Mouse (Mus musculus) adipocyte (in vitro differentiated cells): ENCODE data around the gene Cdkn2d.
"Not testable (repeated sequence)": the region's sequence is repeated elsewhere in the genome, so short reads cannot be mapped to it uniquely, and the experiment has no call there.

ENCODE experiments used
- DNase-seq: peaks from one replicate; pipeline ENCODE4 v3.0.0-alpha.2; 2016; ENCODE audit warnings: low spot score

Gene Cdkn2d

DNA sequence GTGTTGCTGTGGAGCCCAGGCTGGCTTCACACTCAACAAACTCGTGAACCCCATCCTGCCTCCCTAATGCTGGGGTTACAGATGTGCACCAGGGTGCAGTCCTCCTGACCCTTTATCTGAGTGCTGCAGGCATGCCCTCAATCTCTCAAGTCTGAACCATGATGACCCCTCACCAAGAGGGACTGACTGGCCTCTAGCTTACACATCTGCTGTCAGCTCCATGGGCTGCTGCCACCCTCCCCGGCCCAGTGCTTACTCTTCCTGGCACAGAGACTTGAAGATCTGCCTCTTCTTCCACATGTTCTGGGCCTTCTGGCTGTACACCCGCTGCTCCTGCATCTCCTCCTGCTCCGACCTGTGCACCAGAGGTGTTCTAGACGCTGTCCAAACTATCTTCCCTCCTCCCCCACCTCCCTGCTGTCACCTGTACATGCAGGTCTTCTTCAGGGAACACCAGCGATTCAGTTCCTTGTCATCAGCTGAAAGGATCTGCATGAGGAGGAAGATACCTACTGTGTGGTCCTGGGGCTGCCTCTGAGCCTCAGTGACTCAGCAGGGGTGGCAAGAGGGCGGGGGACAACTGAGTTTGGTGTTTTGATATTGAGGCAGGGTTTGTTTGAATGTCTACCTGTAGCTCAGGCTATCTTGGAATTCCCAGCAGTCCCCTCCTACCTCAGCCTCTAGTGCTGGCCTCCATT is 16.0 kb downstream of the Cdkn2d start:
- DNase-seq: no peak

DNA sequence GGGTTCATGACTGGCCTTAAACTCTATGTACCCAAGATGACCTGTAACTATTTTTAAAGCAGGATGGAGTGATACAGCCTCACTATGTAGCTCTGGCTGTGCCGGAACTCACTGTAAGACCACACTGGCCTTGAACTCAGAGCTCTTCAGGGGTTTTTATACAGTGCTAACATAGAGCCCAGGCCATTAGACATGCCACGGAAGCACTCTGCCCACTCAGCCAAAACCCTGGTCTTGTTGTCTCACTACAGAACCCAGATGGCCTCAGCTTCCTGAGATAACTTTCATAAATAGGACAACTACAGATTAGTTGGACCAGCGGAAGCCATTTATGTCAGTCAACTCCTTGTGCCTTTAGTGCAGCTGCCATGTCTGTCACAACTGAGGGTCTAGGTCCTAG is 16.9 kb downstream of the Cdkn2d start:
- no peak for DNase-seq

DNA sequence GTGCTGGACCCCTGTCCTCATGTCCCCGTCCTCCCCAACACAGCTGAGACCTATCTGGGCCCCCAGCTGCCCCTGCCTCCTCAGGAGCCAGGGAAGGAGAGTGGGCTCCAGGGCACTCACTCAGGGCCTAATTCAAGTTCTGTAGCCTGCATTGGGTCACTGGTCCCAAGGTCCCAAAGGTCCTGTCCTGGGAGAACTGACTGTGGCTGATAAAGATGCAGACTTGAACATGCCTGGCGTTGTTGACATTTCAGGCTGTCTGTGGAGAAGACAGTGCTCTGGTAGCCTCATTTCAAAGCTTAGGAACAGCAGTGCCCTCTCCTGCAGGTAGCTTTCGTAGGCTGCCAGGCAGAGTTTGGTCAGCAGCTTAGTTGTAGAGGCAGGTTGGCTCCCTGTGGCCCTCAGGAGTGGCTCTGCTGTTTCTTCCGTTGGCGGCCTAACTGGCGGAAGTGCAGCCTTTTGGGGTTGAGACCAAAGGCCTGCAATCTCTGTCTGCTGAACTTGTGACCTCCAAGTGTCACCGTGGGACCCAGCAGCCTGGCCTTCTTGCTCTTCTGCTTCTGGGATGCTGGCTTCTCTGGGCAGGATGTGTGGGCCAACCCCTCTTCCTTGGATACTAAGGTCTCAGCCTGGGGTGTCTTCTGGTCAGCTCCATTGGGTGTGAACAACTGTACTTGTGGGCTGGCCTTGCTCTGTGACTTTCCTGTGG is 17.5 kb downstream of the Cdkn2d start:
- no peak for DNase-seq

DNA sequence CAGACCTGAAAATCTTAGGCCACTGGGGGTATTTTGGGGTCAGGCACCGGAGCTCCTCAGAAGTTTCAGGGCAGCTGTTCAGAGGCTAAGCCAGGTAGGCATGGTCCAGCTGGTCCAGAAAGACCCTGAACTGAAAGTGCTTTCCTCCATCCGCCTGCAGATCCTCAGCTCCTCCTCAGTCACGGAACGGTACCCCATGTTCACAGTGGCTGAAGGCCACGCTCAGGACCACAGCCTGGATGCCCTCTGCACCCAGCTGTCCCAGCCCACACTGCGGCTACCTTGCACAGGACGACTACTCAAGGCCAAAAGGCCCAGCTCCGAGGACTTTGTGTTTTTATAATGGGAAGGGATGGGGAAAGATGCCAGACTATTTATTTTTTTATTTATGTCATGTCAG is 18.1 kb downstream of the Cdkn2d start:
- DNase-seq: no peak

DNA sequence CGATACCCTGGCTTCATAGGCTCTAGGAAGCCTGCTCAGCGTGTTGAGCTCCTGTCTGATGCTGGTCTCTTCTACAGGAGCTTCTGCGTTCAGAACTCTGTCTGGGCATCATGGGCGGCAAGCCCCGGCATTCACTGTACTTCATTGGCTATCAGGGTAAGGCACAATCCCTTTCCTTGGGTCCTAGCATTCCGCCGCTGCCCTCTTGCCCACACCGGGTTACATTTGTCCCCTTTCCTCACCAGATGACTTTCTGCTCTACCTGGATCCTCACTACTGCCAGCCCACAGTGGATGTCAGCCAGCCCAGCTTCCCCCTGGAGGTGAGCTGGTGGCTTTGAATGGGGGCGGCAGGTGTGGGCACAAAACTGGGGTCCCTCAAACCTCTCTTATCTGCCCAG is 18.8 kb downstream of the Cdkn2d start:
- DNase-seq: no peak

DNA sequence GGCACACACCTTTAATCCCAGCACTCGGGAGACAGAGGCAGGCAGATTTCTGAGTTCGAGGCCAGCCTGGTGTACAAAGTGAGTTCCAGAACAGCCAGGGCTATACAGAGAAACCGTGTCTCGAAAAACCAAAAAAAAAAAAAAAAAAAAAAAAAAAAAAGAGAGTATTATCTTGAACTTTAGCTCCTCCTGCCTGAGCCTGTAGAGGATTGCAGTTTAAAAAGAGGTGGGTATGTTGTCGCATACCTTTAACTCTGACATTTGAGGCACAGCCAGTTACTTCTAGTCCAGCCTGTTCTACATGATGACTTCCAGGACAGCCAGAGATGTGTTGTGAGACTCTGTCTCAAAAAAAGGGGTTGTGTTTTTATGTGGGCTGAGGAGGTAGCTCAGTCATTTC is 21.6 kb downstream of the Cdkn2d start:
- not testable (repeated sequence) for DNase-seq

DNA sequence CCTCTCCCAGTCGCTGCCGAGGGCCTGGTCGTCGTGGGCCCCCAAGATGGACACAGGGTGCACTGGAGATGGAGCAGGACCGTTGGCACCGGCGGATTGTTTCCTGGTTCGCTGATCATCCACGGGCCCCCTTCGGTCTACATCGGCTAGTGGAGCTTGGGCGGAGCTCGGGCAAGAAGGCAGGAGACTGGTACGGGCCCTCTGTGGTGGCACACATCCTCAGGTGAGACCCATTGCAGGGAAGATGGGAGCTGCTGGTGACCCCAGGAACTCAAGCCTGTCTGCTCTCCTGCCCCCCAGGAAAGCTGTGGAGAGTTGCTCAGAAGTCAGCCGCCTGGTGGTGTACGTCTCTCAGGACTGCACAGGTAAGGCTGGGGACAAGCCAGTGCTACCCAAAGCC is 22.9 kb downstream of the Cdkn2d start:
- DNase-seq: no peak

DNA sequence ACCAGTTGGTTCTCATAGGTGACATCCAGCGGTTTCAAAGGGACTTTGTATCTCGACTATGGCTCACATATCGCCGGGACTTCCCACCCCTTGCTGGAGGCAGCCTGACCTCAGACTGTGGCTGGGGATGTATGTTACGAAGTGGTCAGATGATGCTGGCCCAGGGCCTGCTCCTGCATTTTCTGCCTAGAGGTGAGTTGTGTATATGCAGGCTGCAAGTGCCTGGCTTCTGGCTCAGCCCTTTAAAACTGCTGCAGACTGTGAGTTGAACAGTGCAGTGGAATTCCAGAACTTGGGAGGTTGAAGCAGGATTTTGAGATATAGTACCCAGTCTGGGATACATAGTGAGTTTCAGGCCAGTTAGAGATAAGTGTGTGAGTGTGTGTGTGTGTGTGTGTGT is 24.3 kb downstream of the Cdkn2d start:
- no peak for DNase-seq

DNA sequence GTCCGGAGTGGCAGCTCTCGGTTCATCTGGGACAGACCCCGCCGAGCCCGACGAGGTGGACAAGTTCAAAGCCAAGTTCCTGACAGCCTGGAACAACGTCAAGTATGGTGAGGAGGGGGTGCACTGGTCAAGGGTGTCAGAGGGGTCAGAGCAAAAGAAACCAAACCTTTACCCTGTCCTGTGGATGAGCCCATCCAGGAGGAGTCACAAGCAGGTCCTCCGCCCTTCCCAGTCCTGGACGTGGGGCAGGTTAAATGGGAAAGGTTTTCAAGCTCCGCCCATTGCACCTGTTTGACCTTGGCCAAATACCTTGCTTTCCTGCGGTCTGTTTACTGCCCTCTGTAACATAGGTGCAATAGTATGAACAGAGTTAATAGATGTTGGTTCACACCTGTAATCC is 25.6 kb downstream of the Cdkn2d start:
- no peak for DNase-seq

DNA sequence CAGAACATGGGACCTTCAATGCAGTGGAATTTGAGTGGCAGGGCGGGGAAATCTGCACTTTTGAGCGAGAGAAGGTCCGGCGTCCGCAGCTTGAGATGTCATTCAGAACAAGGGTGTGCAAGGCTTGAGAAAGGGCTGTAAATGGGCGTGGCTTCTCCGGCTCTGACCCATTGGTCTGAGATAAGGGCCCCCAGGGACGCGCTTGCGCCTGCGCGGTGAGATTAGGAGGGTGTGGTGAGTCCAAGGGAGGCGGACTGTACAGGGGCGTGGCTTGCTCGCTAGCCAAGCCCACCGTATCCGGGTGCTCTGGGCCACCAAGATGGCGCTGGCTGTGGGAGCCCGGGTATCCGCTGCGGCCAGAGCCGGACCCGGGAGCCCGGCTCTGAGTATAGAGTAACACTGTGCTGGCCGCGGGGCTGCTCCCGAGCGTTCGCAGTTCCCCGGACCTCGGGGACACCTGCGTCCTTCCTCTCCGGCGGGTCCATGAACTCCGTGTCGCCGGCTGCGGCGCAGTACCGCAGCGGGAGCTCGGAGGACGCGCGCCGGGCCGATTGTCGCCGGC is 26.1 kb downstream of the Cdkn2d start, which contains the start of gene Atg4d:
TSS of gene Atg4d (plus strand) at position 294 of the 562 bp plus-strand sequence.
- DNase-seq: peak; percentile 99

DNA sequence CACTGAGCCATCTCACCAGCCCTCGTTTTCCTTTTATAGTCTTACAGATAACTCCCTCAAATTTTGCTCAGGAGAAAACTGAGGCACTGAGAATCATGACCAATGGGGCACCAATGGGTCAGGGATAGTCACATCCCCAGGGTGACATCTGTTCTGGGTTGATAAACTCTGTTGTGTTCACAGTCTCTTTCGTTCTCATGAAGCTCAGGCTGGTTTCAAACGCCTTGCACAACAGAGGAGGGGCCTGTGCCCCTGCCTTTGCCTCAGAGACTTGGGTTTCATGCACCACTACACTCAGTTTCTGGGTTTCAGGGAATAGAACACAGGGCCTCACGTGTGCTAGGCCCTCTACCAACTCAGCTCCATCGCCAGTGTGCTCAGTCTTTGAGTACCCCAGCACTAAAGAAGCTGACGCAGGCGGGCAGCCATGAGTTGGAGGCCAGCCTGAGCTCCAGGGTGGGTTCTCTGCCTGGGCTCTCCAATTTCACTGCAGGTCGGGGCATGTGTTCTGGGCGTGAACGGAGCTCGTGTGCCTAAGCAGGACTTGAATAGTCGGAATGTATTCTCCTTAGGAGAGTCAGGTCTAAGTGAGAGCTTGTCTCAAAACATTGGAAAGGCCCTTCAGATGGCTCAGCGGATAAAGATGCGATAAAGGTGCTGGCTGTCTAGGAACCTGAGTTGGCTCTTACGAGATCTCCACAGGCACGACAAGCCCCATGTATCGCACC is 26.8 kb downstream of the Cdkn2d start:
- no peak for DNase-seq

DNA sequence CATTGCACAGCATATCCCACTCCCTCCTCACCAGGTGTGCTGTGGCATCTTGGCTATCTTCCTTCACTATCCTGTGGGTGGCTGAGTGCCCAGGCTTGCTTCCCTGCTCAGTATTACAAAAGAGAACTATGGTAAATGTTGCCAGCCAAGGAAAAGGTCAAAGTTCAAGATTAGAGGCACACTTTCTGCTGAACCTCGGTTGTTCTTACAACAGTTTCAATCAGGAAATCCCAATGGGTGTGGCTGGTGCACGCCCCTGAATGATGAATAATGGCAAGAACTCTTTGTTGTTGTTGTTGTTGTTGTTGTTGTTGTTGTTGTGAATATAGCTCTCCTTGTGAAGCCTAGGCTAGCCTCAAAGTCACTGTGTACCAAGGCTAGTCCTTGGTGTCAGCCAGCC is 29.4 kb downstream of the Cdkn2d start:
- peak; percentile 61 for DNase-seq

DNA sequence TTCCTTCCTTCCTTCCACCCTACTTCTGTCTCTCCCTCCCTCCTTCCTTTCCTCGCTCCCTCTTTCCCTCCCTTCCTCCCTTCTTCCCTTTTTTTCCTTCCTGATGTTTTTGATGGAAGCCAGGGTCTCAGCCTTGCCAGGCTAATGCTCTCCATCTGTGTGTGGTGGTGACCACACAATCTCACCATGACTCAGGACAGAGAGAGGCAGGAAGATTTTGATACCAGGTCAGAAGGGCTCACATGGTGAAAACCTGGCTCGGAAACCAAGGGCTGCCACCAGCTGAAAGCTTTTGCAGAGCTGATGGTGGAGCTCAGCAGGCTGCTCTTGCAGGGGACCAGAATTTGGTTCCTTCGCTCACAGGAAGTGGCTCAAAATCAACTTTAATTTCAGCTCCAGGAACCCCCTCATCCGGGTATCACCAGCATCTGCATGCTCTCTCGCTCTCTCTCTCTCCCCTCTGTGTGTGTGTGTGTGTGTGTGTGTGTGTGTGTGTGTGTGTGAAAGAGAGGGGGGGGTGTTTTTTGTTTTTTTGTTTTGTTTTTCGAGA is 30.6 kb downstream of the Cdkn2d start:
- no peak for DNase-seq

DNA sequence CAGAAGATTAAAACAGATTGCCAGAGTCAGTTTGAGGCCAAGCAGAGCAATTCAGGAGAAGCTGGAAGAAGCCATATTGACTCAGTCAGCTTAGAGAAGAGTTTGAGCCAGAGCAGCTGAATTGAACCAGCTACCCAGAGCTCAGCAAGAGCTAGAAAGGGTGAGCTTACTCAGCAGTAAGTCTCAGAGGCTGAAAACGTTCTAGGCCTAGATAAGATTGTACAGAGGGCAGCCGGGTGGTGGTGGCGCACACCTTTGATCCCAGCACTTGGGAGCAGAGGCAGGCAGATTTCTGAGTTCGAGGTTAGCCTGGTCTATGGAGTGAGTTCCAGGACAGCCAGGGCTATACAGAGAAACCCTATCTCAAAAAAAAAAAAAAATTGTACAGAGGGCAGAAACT is 34.9 kb downstream of the Cdkn2d start:
- not testable (repeated sequence) for DNase-seq

DNA sequence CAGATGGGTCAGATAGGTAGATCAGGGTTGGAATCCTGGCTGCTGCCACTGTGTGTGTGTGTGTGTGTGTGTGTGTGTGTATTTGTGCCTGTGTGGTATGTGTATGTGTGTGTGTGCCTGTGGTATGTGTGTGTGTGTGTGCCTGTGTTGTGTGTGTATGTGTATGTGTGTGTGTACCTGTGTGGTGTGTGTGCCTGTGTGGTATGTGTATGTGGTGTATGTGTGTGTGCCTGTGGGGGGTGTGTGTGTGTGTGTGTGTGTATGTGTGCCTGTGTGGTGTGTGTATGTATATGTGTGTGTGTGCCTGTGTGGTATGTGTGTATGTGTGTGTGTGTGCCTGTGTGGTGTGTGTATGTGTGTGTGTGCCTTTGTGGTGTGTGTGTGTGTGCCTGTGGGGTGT is 36.5 kb downstream of the Cdkn2d start:
- no peak for DNase-seq

DNA sequence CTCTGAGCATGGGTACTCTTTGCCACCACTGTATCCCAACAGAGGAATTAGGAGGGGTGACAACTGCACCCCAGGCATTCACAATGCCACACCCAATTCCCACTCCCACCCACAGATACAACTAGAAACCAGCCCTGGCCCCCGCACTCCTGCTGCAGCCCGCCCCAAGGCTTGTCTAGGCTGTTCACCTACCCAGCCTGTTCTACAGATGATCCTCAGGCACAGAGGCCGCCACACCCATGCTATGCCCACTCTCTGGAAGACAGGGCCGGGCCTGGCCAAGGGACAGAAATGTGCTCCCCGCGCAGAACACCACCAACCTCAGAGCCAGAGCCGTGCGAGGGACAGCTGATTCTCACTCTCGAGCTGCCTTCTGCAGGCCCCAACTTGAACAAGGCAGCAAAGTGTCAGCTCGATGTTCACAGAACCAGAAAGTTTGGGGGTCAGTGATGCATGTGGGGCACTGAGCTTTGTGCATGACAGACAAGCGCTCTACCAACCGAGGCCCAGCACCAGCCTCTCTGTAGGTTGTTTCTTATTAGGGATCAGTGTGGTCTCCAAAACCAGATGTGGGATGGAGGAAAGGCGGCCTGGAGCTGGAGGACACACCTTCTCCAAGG is 40.0 kb downstream of the Cdkn2d start:
- DNase-seq: no peak

DNA sequence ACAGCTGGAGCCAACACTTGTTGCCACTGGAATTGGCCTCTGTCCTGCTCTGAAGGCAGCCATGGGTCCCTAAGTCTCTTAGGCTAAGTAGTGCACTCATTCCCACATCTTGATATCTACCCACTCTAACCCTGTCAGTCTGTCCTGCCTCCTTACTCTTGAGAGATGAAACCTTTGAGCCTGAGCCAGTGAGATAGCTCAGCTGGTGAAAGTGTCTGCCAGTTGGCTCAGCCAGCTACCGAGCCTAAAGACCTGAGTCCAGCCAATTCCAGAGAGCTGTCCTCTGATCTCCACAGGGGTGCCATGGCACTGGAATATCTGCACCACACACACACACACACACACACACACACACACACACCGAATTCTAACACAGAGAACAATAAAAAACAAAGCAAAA is 40.7 kb downstream of the Cdkn2d start:
- no peak for DNase-seq

DNA sequence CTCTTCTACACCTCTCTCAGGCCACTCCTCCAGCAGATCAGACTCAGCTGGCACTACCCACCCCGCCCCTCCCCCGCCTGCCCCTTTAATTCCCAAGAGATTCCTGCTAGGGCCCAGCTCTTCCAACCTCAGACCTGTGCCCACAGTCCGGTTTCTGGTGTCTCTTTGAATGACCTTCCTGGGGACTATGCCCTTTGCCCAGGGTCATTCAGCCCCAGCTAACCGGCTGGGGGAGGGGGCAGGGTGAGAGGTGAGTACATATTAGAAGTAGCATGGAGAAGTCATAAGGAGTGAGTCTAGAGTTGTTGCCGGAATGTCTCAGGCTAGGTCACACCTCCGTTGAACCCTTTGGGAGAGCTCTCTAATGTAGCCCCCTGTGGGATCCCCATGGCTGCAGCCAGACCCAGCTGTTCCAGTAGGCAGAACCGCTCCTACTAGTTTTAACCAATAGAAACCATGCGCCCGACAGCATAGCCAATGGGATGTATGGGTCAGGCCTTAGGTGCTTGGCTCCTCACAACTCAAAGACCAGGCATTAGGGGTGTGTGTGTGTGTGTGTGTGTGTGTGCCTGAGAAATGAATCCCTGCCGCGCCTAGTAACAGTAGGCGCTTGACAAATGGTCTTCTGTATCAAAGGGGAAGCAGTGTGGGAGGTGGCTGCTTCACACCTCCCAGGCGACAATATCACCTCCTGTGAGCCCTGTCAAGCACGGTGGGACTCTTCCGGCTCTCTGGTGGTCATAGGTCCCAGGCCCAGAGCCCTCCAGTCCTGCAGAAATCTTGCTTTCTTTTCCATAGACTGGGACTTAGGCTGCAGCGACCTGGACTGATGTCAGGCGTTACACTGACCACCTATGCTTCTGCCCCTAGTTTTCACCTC is 41.3 kb downstream of the Cdkn2d start:
- no peak for DNase-seq

DNA sequence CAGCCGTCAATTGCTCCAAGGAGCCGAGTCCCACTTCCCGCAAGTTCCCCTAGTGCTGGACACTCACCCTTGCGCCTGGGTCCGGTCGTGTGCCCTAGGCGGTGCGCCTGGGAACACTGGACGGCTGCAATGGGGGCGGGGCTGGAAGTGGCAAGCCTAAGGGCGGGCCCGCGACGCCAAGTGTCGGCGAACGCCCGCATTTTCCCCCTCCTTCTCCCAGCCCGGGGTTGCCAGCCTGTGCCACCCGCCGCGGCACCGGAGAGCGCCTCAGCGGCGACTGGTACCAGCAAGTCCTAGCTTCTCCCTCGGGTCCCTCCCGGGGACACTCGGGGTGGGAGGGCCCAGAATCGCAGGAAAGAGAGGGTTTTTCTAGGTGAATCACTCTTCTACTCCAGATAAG is 42.9 kb downstream of the Cdkn2d start, which contains the start of gene S1pr5:
TSS of gene S1pr5 (minus strand) at position 118 of the 400 bp plus-strand sequence.
- DNase-seq: no peak

DNA sequence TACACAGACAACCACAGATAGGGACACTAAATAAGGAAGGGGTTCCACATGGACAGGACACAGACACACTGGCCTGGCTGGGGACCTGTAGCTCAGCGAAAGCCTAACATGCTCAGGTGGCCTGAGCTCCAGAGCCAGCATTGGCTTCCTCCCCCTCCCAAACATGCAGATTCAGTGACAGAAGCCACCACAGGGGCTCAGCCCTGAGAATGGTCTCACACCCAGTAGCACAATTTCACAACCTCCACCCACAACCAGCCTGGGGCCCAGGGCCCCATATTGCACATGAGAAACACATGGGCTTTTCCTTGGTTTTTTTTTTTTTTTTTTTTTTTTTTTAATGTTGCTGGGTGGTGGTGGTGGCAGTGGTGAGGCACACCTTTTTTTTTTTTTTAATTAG is 44.9 kb downstream of the Cdkn2d start:
- no peak for DNase-seq

DNA sequence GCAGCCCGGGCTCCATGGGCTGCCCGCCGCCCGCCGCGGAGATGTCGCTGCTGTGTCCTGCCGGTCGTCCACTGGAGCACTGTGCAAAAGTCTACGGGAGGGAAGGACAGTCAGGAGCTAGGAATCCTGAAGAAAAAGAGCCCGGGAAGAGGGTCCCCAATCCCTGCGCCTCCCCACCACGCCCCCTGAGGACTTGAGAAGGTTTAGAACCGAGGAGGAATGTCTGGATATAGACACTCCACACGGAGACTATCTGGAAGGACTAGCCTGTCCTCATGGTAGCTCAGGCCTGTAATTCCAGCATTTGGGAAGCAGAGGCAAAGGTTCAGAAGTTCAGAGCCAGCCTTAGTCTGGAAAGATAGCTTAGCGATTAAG is 46.1 kb downstream of the Cdkn2d start:
- DNase-seq: no peak
